Mouse (Mus musculus) neural tube, embryonic 11.5 days (tissue): ENCODE data around the gene Rnf121. TPM values are rescaled to one million over a fixed set of nuclear protein-coding genes. Genes with fewer than 3 reads are reported as not detected.

ENCODE experiments used
- ATAC-seq: fragments of 200-750 bp; cut with Nextera tagmentation; 2 replicates; pipeline ENCODE4 v1.8.0; 2017; ENCODE audit warnings: moderate number of reproducible peaks, mild to moderate bottlenecking, moderate TSS enrichment, moderate library complexity; ENCODE audit not compliant: insufficient read depth, low FRiP score, low TSS enrichment
- DNase-seq: peaks from one replicate; pipeline ENCODE4 v3.0.0-alpha.2; 2015; ENCODE audit warnings: low spot score
- H3K27ac ChIP-seq: fragments of 300-500 bp; sonication (generic); 2 replicates; pipeline ENCODE4 v1.5.1; 2014; ENCODE audit warnings: low read depth, mild to moderate bottlenecking, low read length
- H3K27me3 ChIP-seq: fragments of 300-500 bp; sonication (generic); 2 replicates; pipeline ENCODE4 v1.6.1; 2014; ENCODE audit warnings: mild to moderate bottlenecking, low read length, mixed read lengths; ENCODE audit not compliant: control insufficient read depth, insufficient read depth
- H3K36me3 ChIP-seq: fragments of 300-500 bp; sonication (generic); 2 replicates; pipeline ENCODE4 v1.6.1; 2014; ENCODE audit warnings: mild to moderate bottlenecking, low read length, moderate library complexity, mixed read lengths; ENCODE audit not compliant: control insufficient read depth, insufficient read depth
- H3K4me1 ChIP-seq: fragments of 300-500 bp; sonication (generic); 2 replicates; pipeline ENCODE4 v1.6.1; 2014; ENCODE audit warnings: low read length, mixed read lengths; ENCODE audit not compliant: control insufficient read depth, insufficient read depth
- H3K4me2 ChIP-seq: fragments of 300-500 bp; sonication (generic); 2 replicates; pipeline ENCODE4 v1.6.1; 2014; ENCODE audit warnings: low read depth, mild to moderate bottlenecking, moderate library complexity
- H3K4me3 ChIP-seq: fragments of 300-500 bp; sonication (generic); 2 replicates; pipeline ENCODE4 v1.5.1; 2014; ENCODE audit warnings: low read depth, low read length
- H3K9ac ChIP-seq: fragments of 300-500 bp; sonication (generic); 2 replicates; pipeline ENCODE4 v1.6.1; 2014; ENCODE audit warnings: mild to moderate bottlenecking, low read length
- H3K9me3 ChIP-seq: fragments of 300-500 bp; sonication (generic); 2 replicates; pipeline ENCODE4 v1.6.1; 2016; ENCODE audit warnings: low read length; ENCODE audit not compliant: control insufficient read depth
- WGBS: fragments of 180-500 bp; shearing (Covaris S2); extraction: QIAGEN DNeasy Blood & Tissue Kit; methylation state at CpG from one replicate; pipeline ENCODE4 v1.1.7; 2014; 5-methylcytosine and 5-hydroxymethylcytosine counted together
- polyA plus RNA-seq: library from polyadenylated mRNA; unstranded; fragments of >200 nt; fragmentation: Nextera tagmentation; extraction: Ambion mirVana; gene quantifications from 2 replicates; pipeline ENCODE4 v1.2.1, GENCODE M21; 2014

The Rnf121 gene
- polyA plus RNA-seq, 1 experiment from 2014 or later: 28.8 TPM

GRCm38 (mm10) chr7:102018590-102018989 lies 46.7 kb downstream of the Rnf121 start, which contains the start of gene Il18bp:
Gene Il18bp (minus strand): TSS chr7:102018690.
- ATAC-seq: no peak

GRCm38 (mm10) chr7:102018034-102018433 lies 47.2 kb downstream of the Rnf121 start:
- 0 out of 2 replicates have a peak overlapping the region, but pooled peaks have one; percentile 6 for H3K27ac ChIP-seq
- DNase-seq: no peak
- H3K9me3 ChIP-seq: no peaks in the 10 kb centered on the region
- no peak overlapping the region for H3K4me2 ChIP-seq
- H3K9ac ChIP-seq: no peak overlapping the region
- H3K27me3 ChIP-seq: no peaks in the 10 kb centered on the region
- peaks cover 38% of the 10 kb centered on the region for H3K36me3 ChIP-seq
- H3K4me3 ChIP-seq: no peak overlapping the region
- H3K4me1 ChIP-seq: no peaks in the 10 kb centered on the region
- 90% methylated on average over 7 of the region's 7 CpGs for WGBS
- no peak for ATAC-seq

More at GRCm38 (mm10) chr7:102018590-102018989, 46.7 kb downstream of the Rnf121 start, which contains the start of gene Il18bp:
- Histone ChIP-seq H3K9me3 (no peaks in the 10 kb centered on the region), H3K4me3 (no peak within 1 kb of the TSS), H3K4me1 (no peaks in the 10 kb centered on the region), H3K36me3 (peaks cover 32% of the 10 kb centered on the region), H3K4me2 (no peak within 1 kb of the TSS), H3K9ac (no peak within 1 kb of the TSS), H3K27me3 (no peaks in the 10 kb centered on the region), H3K27ac (0 out of 2 replicates have a peak within 1 kb of the TSS, but pooled peaks have one; percentile 6)
- WGBS: 98% methylated on average over 3 of the region's 3 CpGs
- no peak for DNase-seq

DNA sequence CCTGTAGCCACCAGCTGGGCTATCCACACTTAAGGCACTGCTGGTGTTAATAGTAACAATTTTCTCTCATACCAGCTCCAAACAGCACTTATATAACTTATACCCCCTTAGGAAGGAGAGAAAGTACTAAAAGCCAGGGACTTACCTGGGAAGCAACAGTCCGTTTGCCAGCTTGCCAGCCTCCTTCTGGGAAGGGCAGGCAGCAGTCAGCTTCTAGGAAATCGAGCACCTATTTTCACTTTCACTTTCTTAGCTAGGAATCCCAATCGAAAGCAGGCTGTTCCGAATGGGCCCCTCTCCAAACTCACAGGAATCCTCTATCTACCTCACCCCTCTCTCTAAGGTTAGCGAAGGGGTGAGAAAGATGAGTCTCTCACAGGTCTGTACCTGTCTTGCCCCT lies 47.8 kb downstream of the Rnf121 start:
- no peak overlapping the region for H3K27ac ChIP-seq
- H3K4me3 ChIP-seq: no peak overlapping the region
- ATAC-seq (no peak), DNase-seq (no peak)
- no peaks in the 10 kb centered on the region for H3K27me3 ChIP-seq
- WGBS: 92% methylated on average over 5 of the region's 5 CpGs
- H3K9ac ChIP-seq: no peak overlapping the region
- no peaks in the 10 kb centered on the region for H3K9me3 ChIP-seq
- H3K4me1 ChIP-seq: no peaks in the 10 kb centered on the region
- peaks cover 36% of the 10 kb centered on the region for H3K36me3 ChIP-seq
- no peak overlapping the region for H3K4me2 ChIP-seq

DNA sequence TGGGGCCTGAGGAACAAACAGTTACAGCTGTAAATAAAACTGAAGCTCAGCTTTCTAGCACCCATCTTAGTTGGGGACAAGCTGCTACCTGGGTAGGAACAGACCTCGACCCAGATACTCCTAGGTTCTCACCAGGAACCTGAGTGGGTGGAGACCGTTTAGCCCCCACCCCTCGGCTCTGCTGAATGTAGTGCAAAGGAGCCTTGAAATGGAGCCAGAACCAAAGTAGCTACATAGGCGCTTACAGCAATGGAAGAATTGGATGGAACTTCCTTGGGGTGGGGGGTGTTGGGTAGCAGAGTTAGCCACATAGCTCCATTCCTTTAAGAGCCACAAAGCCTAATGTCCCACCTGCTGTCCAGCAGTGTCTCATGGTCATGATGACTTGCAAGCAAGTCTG lies 48.3 kb downstream of the Rnf121 start:
- DNase-seq (no peak), ATAC-seq (no peak)
- WGBS: 91% methylated on average over 4 of the region's 4 CpGs
- no peak overlapping the region for H3K4me3 ChIP-seq
- no peak overlapping the region for H3K9ac ChIP-seq
- no peaks in the 10 kb centered on the region for H3K4me1 ChIP-seq
- no peak overlapping the region for H3K4me2 ChIP-seq
- H3K27ac ChIP-seq: no peak overlapping the region
- no peaks in the 10 kb centered on the region for H3K9me3 ChIP-seq
- H3K36me3 ChIP-seq: peaks cover 38% of the 10 kb centered on the region
- no peaks in the 10 kb centered on the region for H3K27me3 ChIP-seq

DNA sequence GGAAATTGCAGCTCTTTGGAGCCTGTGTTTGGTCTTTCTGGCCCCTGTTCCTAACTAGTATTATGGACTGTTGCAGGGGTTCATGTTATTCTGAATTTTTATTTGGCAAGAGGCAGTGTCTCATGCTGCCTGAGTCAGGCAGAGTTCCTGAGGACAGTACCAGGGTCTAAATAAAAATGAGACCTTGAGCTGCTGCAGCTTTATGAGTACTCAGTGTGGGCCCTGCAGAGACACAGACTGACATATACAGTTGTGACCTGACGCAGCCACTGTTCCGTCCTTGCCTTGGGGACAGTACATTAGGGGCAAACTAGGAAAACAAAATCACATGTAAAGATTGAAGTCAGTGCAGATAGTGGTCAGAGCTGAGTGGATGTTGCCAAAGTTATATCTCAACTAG lies 50.3 kb downstream of the Rnf121 start:
- no peak overlapping the region for H3K4me3 ChIP-seq
- H3K36me3 ChIP-seq: peaks cover 43% of the 10 kb centered on the region

DNA sequence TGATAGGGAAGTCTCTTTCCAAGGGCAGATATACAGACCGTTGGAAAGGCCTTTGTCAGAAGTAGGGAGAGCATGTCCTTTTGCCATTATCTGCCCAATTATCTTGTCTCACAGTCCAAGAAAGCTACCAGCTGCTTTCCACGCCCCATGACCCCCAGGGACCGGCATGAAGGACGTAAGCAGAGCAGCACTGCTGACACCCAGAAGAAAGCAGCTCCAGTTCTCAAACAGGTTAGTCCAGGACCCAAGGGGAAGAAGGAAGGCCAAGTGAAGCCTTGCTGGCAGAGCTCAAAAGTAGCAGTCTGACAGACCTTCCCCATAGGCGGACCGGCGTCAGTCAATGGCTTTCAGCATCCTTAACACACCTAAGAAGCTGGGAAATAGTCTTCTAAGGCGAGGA lies 51.9 kb downstream of the Rnf121 start:
- ATAC-seq (no peak), DNase-seq (no peak)
- Histone ChIP-seq H3K4me1 (no peaks in the 10 kb centered on the region), H3K27me3 (no peaks in the 10 kb centered on the region), H3K27ac (no peak overlapping the region), H3K4me2 (no peak overlapping the region), H3K4me3 (no peak overlapping the region), H3K9me3 (no peaks in the 10 kb centered on the region), H3K36me3 (peaks cover 53% of the 10 kb centered on the region), H3K9ac (no peak overlapping the region)
- 92% methylated on average over 8 of the region's 8 CpGs for WGBS

More for the DNA sequence above, 50.3 kb downstream of the Rnf121 start:
- Histone ChIP-seq H3K9me3 (no peaks in the 10 kb centered on the region), H3K27me3 (no peaks in the 10 kb centered on the region), H3K4me2 (no peak overlapping the region), H3K27ac (no peak overlapping the region), H3K9ac (no peak overlapping the region), H3K4me1 (no peaks in the 10 kb centered on the region)
- WGBS: 97% methylated on average over 2 of the region's 2 CpGs
- no peak for DNase-seq
- no peak for ATAC-seq

DNA sequence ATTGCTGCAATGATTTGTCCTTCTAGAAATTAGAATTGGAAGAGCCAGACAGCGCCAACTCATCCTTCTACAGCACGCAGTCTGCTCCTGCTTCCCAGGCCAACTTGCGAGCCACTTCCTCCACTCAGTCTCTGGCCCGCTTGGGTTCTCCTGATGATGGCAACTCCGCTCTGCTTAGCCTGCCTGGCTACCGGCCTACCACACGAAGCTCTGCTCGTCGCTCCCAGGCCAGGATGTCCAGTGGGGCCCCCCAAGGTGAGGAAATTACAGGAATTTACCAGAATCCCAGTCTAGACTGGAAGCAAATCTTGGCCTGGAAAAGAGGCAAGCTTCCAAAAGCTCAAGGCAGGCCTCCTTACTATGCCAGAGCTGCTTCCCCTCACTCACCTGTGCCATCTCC lies 53.4 kb downstream of the Rnf121 start:
- Histone ChIP-seq H3K36me3 (peaks cover 47% of the 10 kb centered on the region), H3K4me1 (no peaks in the 10 kb centered on the region), H3K4me2 (no peak overlapping the region), H3K9ac (no peak overlapping the region), H3K27ac (no peak overlapping the region), H3K9me3 (no peaks in the 10 kb centered on the region), H3K27me3 (no peaks in the 10 kb centered on the region), H3K4me3 (no peak overlapping the region)
- 95% methylated on average over 9 of the region's 9 CpGs for WGBS
- no peak for ATAC-seq
- DNase-seq: no peak

DNA sequence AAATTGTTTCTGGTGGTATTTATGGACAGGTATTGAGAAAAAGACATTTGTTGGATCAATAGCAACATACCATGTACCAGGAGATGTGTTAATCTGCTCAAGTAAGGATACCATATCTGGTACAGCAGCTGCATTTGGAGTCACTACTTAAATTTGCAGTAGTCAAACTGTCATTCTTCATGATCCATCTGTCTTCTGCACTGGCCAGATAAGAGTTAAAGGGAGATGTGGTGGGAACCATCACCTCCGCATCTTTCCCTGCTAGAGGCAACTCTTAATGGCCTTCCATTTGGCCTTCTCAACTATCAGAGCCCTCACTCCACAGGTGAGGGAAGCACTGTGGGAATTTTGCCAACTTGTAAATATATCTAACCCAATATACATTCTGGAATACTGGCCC lies 58.7 kb downstream of the Rnf121 start:
- Histone ChIP-seq H3K27me3 (no peaks in the 10 kb centered on the region), H3K27ac (no peak overlapping the region), H3K4me3 (no peak overlapping the region), H3K4me1 (no peaks in the 10 kb centered on the region), H3K9me3 (no peaks in the 10 kb centered on the region), H3K36me3 (peaks cover 30% of the 10 kb centered on the region), H3K4me2 (no peak overlapping the region), H3K9ac (no peak overlapping the region)
- DNase-seq: no peak
- no peak for ATAC-seq
- WGBS: 88% methylated on average over 1 of the region's 1 CpGs

DNA sequence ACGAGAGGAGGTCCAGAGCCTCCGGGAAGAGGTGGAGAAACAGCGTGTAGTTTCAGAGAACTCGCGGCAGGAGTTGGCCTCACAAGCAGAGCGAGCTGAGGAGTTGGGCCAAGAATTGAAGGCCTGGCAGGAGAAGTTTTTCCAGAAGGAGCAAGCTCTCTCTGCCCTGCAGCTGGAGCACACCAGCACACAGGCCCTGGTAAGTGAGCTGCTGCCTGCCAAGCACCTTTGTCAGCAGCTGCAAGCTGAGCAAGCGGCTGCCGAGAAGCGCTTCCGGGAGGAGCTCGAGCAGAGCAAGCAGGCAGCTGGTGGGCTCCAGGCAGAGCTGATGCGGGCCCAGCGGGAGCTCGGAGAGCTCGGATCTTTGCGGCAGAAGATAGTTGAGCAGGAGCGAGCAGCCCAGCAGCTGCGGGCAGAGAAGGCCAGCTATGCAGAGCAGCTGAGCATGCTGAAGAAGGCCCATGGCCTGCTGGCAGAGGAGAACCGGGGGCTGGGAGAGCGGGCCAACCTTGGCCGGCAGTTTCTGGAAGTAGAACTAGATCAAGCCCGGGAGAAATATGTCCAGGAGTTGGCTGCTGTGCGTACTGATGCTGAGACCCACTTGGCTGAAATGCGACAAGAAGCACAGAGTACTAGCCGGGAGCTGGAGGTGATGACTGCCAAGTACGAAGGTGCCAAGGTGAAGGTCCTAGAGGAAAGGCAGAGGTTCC lies 64.2 kb downstream of the Rnf121 start:
- DNase-seq: no peak
- peaks cover 39% of the 10 kb centered on the region for H3K36me3 ChIP-seq
- no peaks in the 10 kb centered on the region for H3K27me3 ChIP-seq
- no peak overlapping the region for H3K9ac ChIP-seq
- ATAC-seq: no peak
- H3K27ac ChIP-seq: no peak overlapping the region
- H3K9me3 ChIP-seq: no peaks in the 10 kb centered on the region
- H3K4me2 ChIP-seq: no peak overlapping the region
- no peaks in the 10 kb centered on the region for H3K4me1 ChIP-seq
- WGBS: 91% methylated on average over 26 of the region's 26 CpGs
- no peak overlapping the region for H3K4me3 ChIP-seq
